Mouse (Mus musculus): ENCODE measurements around the gene Itpr1.

Gene Itpr1

GRCm38 (mm10) chr6:108276880-108277507 lies 64.1 kb downstream of the Itpr1 start:
- WGBS, result 51% methylated on average over 12 of the region's 12 CpGs

- whole genome bisulfite sequencing, result 84% methylated on average over 12 of the region's 12 CpGs
These were observed 64.9 kb downstream of the Itpr1 start for GRCm38 (mm10) chr6:108277622-108278396.

- 68% methylated on average over 11 of the region's 11 CpGs for WGBS
These were observed 66.1 kb downstream of the Itpr1 start for GRCm38 (mm10) chr6:108278826-108279630.

- 81% methylated on average over 4 of the region's 4 CpGs for WGBS
These were observed 69.2 kb downstream of the Itpr1 start for GRCm38 (mm10) chr6:108282131-108282530.

GRCm38 (mm10) chr6:108282621-108283020 lies 69.7 kb downstream of the Itpr1 start:
- 94% methylated on average over 3 of the region's 3 CpGs for WGBS

GRCm38 (mm10) chr6:108284688-108285087 lies 71.8 kb downstream of the Itpr1 start:
- 91% methylated on average over 3 of the region's 3 CpGs for WGBS

- WGBS, result 26% methylated on average over 3 of the region's 3 CpGs
These were observed 76.1 kb downstream of the Itpr1 start for GRCm38 (mm10) chr6:108288979-108289378.

GRCm38 (mm10) chr6:108290978-108291377 lies 78.1 kb downstream of the Itpr1 start:
- 93% methylated on average over 2 of the region's 2 CpGs for WGBS

GRCm38 (mm10) chr6:108291556-108291955 lies 78.7 kb downstream of the Itpr1 start:
- 87% methylated on average over 3 of the region's 3 CpGs for WGBS

GRCm38 (mm10) chr6:108301856-108302255 lies 89.0 kb downstream of the Itpr1 start:
- WGBS, result 89% methylated on average over 5 of the region's 5 CpGs

GRCm38 (mm10) chr6:108303619-108304567 lies 91.0 kb downstream of the Itpr1 start:
- 41% methylated on average over 12 of the region's 12 CpGs for WGBS

- 40% methylated on average over 12 of the region's 12 CpGs for WGBS
These were observed 92.4 kb downstream of the Itpr1 start for GRCm38 (mm10) chr6:108305171-108305779.

- WGBS, result 35% methylated on average over 11 of the region's 11 CpGs
These were observed 93.3 kb downstream of the Itpr1 start for GRCm38 (mm10) chr6:108306240-108306639.

- WGBS, result 49% methylated on average over 9 of the region's 9 CpGs
These were observed 94.2 kb downstream of the Itpr1 start for GRCm38 (mm10) chr6:108306910-108307584.

- WGBS, result 52% methylated on average over 6 of the region's 6 CpGs
These were observed 94.9 kb downstream of the Itpr1 start for GRCm38 (mm10) chr6:108307770-108308169.

- WGBS, result 49% methylated on average over 8 of the region's 8 CpGs
These were observed 96.7 kb downstream of the Itpr1 start for GRCm38 (mm10) chr6:108309391-108310182.

GRCm38 (mm10) chr6:108313056-108313455 lies 100.2 kb downstream of the Itpr1 start:
- WGBS, result 83% methylated on average over 1 of the region's 1 CpGs

- WGBS, result 98% methylated on average over 1 of the region's 1 CpGs
These were observed 101.1 kb downstream of the Itpr1 start for GRCm38 (mm10) chr6:108313997-108314396.

- WGBS, result 49% methylated on average over 4 of the region's 4 CpGs
These were observed 103.5 kb downstream of the Itpr1 start for GRCm38 (mm10) chr6:108316268-108316824.

All from cerebral cortex, adult 2 months (tissue).